Mouse (Mus musculus): ENCODE data around the gene Saysd1. TPM values are rescaled to one million over a fixed set of nuclear protein-coding genes. Genes with fewer than 3 reads are reported as not detected.

The Saysd1 gene
- polyA plus RNA-seq, 1 experiment from 2014 or later, result 9.7 TPM

DNA sequence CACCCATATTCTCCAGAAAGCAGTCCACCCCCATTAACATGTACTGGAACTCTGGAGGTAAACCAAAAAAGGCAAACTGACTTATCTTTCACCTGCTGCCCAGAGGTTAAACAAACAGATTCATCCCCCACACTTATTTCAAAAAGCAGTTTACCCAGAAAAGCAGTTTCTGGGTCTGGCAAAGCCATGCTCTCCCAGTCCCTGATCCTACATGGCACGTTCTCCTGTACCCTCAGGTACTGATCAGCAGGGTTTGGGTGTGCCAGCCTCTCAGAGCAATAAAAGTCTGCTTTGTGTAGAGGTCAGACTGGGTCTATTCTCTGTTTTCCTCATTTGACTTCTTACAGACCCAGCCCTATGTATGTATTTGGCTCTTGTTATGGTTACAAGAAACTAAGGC lies 57.2 kb downstream of the Saysd1 start:
- H3K27ac ChIP-seq (ENCODE audit: low read depth, low read length), result no peak overlapping the region
- no peaks in the 10 kb centered on the region for H3K36me3 ChIP-seq (ENCODE audit: control insufficient read depth, insufficient read depth, low read length)
- H3K4me1 ChIP-seq (ENCODE audit: control insufficient read depth, insufficient read depth, low read length), result peaks cover 4% of the 10 kb centered on the region; the same call in 1 of the 2 replicates
- H3K27me3 ChIP-seq (ENCODE audit: control insufficient read depth, insufficient read depth, low read length), result no peaks in the 10 kb centered on the region
- no peak overlapping the region for H3K4me2 ChIP-seq (ENCODE audit: low read depth)
- WGBS, result 92% methylated on average over 1 of the region's 1 CpGs
- no peak overlapping the region for H3K9ac ChIP-seq (ENCODE audit: low read length)
- ATAC-seq (ENCODE audit: insufficient read depth, low FRiP score, low TSS enrichment), result no peak
- no peaks in the 10 kb centered on the region for H3K9me3 ChIP-seq (ENCODE audit: control insufficient read depth, low read length)
- no peak for DNase-seq (ENCODE audit: low spot score)
- H3K4me3 ChIP-seq (ENCODE audit: low read depth, low read length), result no peak overlapping the region

DNA sequence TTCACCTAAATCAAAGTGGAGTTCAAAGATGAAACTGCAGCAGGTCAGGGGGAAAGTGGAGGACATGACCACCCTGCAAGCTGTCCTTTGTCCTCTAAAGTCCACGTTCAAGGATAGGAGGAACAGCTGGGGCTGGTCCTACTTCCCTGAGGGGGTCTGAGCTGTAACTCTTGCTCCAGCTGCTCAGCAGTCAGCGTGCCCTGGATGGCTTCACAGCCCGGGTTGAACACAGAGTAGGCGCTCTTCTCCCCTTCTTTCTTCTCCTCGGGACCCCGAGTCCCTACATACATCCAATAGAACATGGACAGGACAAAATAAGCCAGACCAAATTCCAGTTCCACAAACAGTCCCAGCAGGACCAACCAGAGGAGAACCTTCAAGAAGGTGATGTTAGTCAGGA lies 61.2 kb downstream of the Saysd1 start:
- ATAC-seq (ENCODE audit: insufficient read depth, low FRiP score, low TSS enrichment) (no peak), DNase-seq (ENCODE audit: low spot score) (no peak)
- Histone ChIP-seq H3K9me3 (ENCODE audit: control insufficient read depth, low read length) (no peaks in the 10 kb centered on the region), H3K36me3 (ENCODE audit: control insufficient read depth, insufficient read depth, low read length) (no peaks in the 10 kb centered on the region), H3K27me3 (ENCODE audit: control insufficient read depth, insufficient read depth, low read length) (no peaks in the 10 kb centered on the region), H3K4me2 (ENCODE audit: low read depth) (no peak overlapping the region), H3K27ac (ENCODE audit: low read depth, low read length) (no peak overlapping the region), H3K9ac (ENCODE audit: low read length) (no peak overlapping the region), H3K4me3 (ENCODE audit: low read depth, low read length) (no peak overlapping the region), H3K4me1 (ENCODE audit: control insufficient read depth, insufficient read depth, low read length) (peaks cover 3% of the 10 kb centered on the region; the same call in 1 of the 2 replicates)
- WGBS, result 91% methylated on average over 6 of the region's 6 CpGs

DNA sequence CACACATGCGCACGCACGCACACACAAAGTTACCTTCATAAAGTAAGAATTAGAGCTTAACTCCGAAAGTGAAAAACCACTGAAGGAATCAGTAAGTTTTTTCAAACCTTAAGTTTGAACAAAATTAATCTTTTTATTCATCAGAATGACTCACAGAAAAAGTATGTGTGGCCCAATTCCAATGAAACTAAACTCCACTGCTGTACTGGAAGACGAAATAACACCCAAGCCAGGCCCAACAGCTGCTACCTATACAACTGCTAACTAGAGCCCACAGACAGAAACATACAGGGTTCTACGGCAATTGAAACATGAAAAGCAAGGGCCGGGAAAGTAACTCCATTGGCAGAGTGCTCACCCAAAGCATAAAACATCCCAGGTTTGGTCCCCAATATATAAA lies 62.8 kb downstream of the Saysd1 start:
- 94% methylated on average over 7 of the region's 7 CpGs for WGBS
- Histone ChIP-seq H3K4me2 (ENCODE audit: low read depth) (no peak overlapping the region), H3K4me3 (ENCODE audit: low read depth, low read length) (no peak overlapping the region), H3K36me3 (ENCODE audit: control insufficient read depth, insufficient read depth, low read length) (no peaks in the 10 kb centered on the region), H3K27ac (ENCODE audit: low read depth, low read length) (no peak overlapping the region), H3K9me3 (ENCODE audit: control insufficient read depth, low read length) (no peaks in the 10 kb centered on the region), H3K27me3 (ENCODE audit: control insufficient read depth, insufficient read depth, low read length) (no peaks in the 10 kb centered on the region), H3K9ac (ENCODE audit: low read length) (no peak overlapping the region), H3K4me1 (ENCODE audit: control insufficient read depth, insufficient read depth, low read length) (no peaks in the 10 kb centered on the region)
- DNase-seq (ENCODE audit: low spot score) (no peak), ATAC-seq (ENCODE audit: insufficient read depth, low FRiP score, low TSS enrichment) (no peak)

DNA sequence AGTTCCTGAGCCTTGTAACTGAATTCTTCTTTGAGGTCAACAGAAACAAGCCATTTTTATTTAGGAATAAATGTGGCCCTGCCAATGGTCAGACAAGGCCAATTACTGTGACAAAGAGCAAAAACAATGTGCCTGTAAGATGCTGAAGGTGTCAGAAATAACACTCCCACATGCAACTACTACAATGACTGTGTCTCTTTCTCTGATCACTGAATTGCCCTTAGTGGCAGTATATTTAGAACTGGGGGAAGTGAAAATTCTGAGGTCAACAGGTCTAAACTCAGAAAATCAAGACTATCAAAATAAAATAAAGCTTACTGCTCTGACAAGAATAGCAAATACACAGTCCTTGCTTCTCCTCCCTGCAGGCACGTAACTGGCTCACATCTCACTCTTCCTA lies 63.6 kb downstream of the Saysd1 start:
- no peaks in the 10 kb centered on the region for H3K27me3 ChIP-seq (ENCODE audit: control insufficient read depth, insufficient read depth, low read length)
- no peaks in the 10 kb centered on the region for H3K4me1 ChIP-seq (ENCODE audit: control insufficient read depth, insufficient read depth, low read length)
- DNase-seq (ENCODE audit: low spot score) (no peak), ATAC-seq (ENCODE audit: insufficient read depth, low FRiP score, low TSS enrichment) (no peak)
- H3K9me3 ChIP-seq (ENCODE audit: control insufficient read depth, low read length), result no peaks in the 10 kb centered on the region
- H3K27ac ChIP-seq (ENCODE audit: low read depth, low read length), result no peak overlapping the region
- no peak overlapping the region for H3K9ac ChIP-seq (ENCODE audit: low read length)
- no peaks in the 10 kb centered on the region for H3K36me3 ChIP-seq (ENCODE audit: control insufficient read depth, insufficient read depth, low read length)
- no peak overlapping the region for H3K4me2 ChIP-seq (ENCODE audit: low read depth)
- no peak overlapping the region for H3K4me3 ChIP-seq (ENCODE audit: low read depth, low read length)
- 55% methylated on average over 1 of the region's 1 CpGs for WGBS

DNA sequence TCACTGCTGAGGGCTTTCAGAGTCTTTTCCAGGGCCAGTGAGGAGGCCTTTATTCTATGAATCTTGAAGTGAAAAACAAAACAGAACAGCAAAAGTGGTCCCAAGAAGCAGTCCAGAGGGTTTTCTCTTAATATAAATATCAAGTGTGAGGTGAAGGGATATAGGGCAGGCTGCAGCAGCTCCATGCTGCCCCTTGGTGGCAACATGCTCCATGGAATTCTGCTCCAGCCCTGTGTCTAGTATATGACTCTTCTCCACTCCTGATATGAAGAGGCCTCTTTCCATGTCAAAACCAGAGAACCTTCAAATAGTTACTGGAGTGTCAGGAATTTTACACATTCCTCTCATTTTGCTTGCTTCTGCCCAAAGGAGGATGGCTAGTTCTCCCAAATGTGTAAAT lies 67.7 kb downstream of the Saysd1 start:
- no peaks in the 10 kb centered on the region for H3K4me1 ChIP-seq (ENCODE audit: control insufficient read depth, insufficient read depth, low read length)
- no peaks in the 10 kb centered on the region for H3K9me3 ChIP-seq (ENCODE audit: control insufficient read depth, low read length)
- no peaks in the 10 kb centered on the region for H3K27me3 ChIP-seq (ENCODE audit: control insufficient read depth, insufficient read depth, low read length)
- no peak overlapping the region for H3K9ac ChIP-seq (ENCODE audit: low read length)
- DNase-seq (ENCODE audit: low spot score), result peak; percentile 55
- H3K4me2 ChIP-seq (ENCODE audit: low read depth), result no peak overlapping the region
- ATAC-seq (ENCODE audit: insufficient read depth, low FRiP score, low TSS enrichment), result no peak
- H3K36me3 ChIP-seq (ENCODE audit: control insufficient read depth, insufficient read depth, low read length), result no peaks in the 10 kb centered on the region
- no peak overlapping the region for H3K4me3 ChIP-seq (ENCODE audit: low read depth, low read length)
- no peak overlapping the region for H3K27ac ChIP-seq (ENCODE audit: low read depth, low read length)

DNA sequence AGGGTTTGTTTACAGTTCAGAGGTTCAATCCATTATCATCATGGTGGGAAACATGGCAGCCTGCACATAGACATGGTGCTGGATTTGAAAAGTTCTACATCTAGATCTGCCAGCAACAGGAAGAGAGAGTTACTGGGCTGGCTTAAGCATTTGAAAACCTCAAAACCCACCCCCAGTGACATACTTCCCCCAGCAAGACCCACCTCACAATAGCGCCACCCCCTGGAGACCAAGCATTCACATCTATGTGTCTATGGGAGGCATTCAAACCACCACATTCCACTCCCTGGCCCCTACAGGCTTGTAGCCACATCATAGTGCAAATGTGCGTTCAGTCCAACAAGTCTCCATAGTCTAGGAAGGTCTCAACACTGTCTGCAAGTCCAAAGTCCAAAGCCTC lies 70.0 kb downstream of the Saysd1 start:
- no peaks in the 10 kb centered on the region for H3K4me1 ChIP-seq (ENCODE audit: control insufficient read depth, insufficient read depth, low read length)
- H3K9ac ChIP-seq (ENCODE audit: low read length), result no peak overlapping the region
- no peaks in the 10 kb centered on the region for H3K9me3 ChIP-seq (ENCODE audit: control insufficient read depth, low read length)
- no peaks in the 10 kb centered on the region for H3K27me3 ChIP-seq (ENCODE audit: control insufficient read depth, insufficient read depth, low read length)
- no peaks in the 10 kb centered on the region for H3K36me3 ChIP-seq (ENCODE audit: control insufficient read depth, insufficient read depth, low read length)
- ATAC-seq (ENCODE audit: insufficient read depth, low FRiP score, low TSS enrichment), result no peak
- no peak overlapping the region for H3K4me3 ChIP-seq (ENCODE audit: low read depth, low read length)
- H3K27ac ChIP-seq (ENCODE audit: low read depth, low read length), result no peak overlapping the region
- DNase-seq (ENCODE audit: low spot score), result no peak
- no peak overlapping the region for H3K4me2 ChIP-seq (ENCODE audit: low read depth)
- WGBS, result 94% methylated on average over 2 of the region's 2 CpGs

DNA sequence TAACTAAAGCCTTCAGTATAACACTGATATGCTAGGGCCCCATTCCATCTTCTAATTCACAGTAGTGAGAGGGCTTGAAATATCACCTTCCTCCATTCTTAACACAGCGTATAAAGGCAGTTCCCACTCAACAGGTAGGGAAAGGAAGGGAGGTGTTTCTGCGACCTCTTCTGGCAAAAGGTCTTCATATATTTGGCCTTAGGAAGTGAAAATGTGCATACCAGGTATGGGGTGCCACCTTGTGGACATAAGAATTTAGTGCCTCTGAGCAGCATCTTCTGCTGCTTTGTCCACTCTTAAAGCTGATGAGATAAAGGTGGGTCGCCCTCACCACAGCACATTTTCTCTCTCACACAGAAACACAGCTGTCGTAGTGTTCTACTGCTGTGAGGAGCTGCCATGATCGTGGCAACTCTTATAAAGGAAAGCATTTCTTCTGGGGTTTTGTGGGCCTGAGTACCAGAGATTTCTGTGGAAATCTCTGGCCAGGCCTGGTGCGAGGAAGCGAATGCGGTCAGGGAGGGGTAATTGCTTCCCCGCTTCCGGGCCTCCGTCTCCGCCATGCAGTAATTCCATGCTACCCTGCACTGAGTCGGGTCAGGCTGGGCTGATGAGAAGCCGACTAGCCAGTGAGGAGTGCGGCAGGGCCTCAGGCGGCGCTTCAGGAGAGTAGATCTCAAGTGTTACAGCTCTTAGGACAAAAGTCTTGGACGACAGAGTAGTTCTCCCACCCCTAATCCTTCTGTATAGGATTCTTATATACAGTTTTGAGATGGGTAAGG lies 70.8 kb downstream of the Saysd1 start:
- peak; percentile 76 for DNase-seq (ENCODE audit: low spot score)
- H3K9me3 ChIP-seq (ENCODE audit: control insufficient read depth, low read length), result no peaks in the 10 kb centered on the region
- no peaks in the 10 kb centered on the region for H3K36me3 ChIP-seq (ENCODE audit: control insufficient read depth, insufficient read depth, low read length)
- H3K4me1 ChIP-seq (ENCODE audit: control insufficient read depth, insufficient read depth, low read length), result no peaks in the 10 kb centered on the region
- 42% methylated on average over 18 of the region's 18 CpGs for WGBS
- H3K27ac ChIP-seq (ENCODE audit: low read depth, low read length), result no peak overlapping the region
- H3K27me3 ChIP-seq (ENCODE audit: control insufficient read depth, insufficient read depth, low read length), result no peaks in the 10 kb centered on the region
- no peak overlapping the region for H3K4me2 ChIP-seq (ENCODE audit: low read depth)
- ATAC-seq (ENCODE audit: insufficient read depth, low FRiP score, low TSS enrichment), result peak; percentile 45
- no peak overlapping the region for H3K4me3 ChIP-seq (ENCODE audit: low read depth, low read length)
- H3K9ac ChIP-seq (ENCODE audit: low read length), result 0 out of 2 replicates have a peak overlapping the region, but pooled peaks have one; percentile 33

DNA sequence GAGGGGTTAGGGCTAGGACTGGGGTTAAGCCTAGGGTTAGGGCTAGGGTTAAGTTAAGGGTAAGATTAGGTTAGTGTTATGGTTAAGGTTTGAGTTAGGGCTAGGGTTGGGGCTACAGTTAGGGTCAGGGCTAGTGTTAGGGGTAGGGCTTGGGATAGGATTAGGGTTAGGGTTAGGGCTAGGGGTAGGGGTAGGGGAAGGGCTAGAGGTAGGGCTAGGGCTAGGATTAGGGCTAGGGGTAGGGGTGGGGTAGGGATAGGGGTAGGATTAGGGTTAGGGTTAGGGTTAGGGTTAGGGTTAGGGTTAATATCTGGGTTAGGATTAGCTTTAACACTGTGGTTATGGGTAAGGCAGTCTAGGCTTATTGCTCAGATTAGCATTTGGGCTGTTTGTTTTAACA lies 73.6 kb downstream of the Saysd1 start:
- DNase-seq (ENCODE audit: low spot score), result no peak
- H3K4me1 ChIP-seq (ENCODE audit: control insufficient read depth, insufficient read depth, low read length), result no peaks in the 10 kb centered on the region
- H3K9ac ChIP-seq (ENCODE audit: low read length), result no peak overlapping the region
- H3K4me3 ChIP-seq (ENCODE audit: low read depth, low read length), result no peak overlapping the region
- H3K4me2 ChIP-seq (ENCODE audit: low read depth), result no peak overlapping the region
- H3K27ac ChIP-seq (ENCODE audit: low read depth, low read length), result no peak overlapping the region
- no peaks in the 10 kb centered on the region for H3K9me3 ChIP-seq (ENCODE audit: control insufficient read depth, low read length)
- no peaks in the 10 kb centered on the region for H3K36me3 ChIP-seq (ENCODE audit: control insufficient read depth, insufficient read depth, low read length)
- no peak for ATAC-seq (ENCODE audit: insufficient read depth, low FRiP score, low TSS enrichment)
- no peaks in the 10 kb centered on the region for H3K27me3 ChIP-seq (ENCODE audit: control insufficient read depth, insufficient read depth, low read length)

DNA sequence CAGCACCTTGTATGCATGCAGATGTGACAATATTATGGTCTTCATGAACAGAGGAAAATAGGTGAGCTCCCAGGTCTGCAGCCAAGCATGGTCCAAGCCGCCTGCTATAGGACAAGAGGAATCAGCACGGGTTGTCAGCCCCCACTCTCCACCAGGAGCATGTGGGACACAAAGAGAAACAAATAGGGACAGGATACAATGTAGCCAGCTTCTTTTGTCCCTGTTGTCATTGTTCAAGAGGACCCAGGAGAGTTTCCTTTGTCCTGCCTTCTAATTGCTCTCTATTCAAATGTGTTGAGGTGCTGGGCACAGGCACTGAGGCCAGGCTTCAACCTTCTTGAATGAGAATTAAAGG lies 89.9 kb downstream of the Saysd1 start:
- H3K9me3 ChIP-seq (ENCODE audit: control insufficient read depth, low read length), result no peaks in the 10 kb centered on the region
- H3K9ac ChIP-seq (ENCODE audit: low read length), result no peak overlapping the region
- no peaks in the 10 kb centered on the region for H3K4me1 ChIP-seq (ENCODE audit: control insufficient read depth, insufficient read depth, low read length)
- H3K36me3 ChIP-seq (ENCODE audit: control insufficient read depth, insufficient read depth, low read length), result no peaks in the 10 kb centered on the region
- 30% methylated on average over 2 of the region's 2 CpGs for WGBS
- no peak overlapping the region for H3K4me3 ChIP-seq (ENCODE audit: low read depth, low read length)
- H3K27ac ChIP-seq (ENCODE audit: low read depth, low read length), result no peak overlapping the region
- no peak overlapping the region for H3K4me2 ChIP-seq (ENCODE audit: low read depth)
- no peak for DNase-seq (ENCODE audit: low spot score)
- ATAC-seq (ENCODE audit: insufficient read depth, low FRiP score, low TSS enrichment), result no peak
- no peaks in the 10 kb centered on the region for H3K27me3 ChIP-seq (ENCODE audit: control insufficient read depth, insufficient read depth, low read length)

Data from neural tube, embryonic 11.5 days (tissue).